Mouse (Mus musculus) kidney, adult 2 months (tissue): ENCODE data around the gene Klhl9. TPM values are rescaled to one million over a fixed set of nuclear protein-coding genes. Genes with fewer than 3 reads are reported as not detected.
A peak's percentile ranks its signal among the peaks of the same experiment; 100 is the strongest.

Source experiments
- DNase-seq: peaks from one replicate; pipeline ENCODE4 v3.0.0; 2021
- H3K27ac ChIP-seq: fragments of 200-500 bp; 2 replicates; pipeline ENCODE4 v1.5.1; 2012; ENCODE audit warnings: low read depth, low read length, control low read depth, inconsistent platforms; ENCODE audit not compliant: insufficient read depth
- H3K27me3 ChIP-seq: fragments of 200-500 bp; replicated peaks from 2 replicates; pipeline ENCODE4 v1.6.1; 2012; ENCODE audit warnings: mild to moderate bottlenecking, moderate library complexity, low read length, inconsistent platforms; ENCODE audit not compliant: control insufficient read depth, insufficient read depth
- H3K36me3 ChIP-seq: fragments of 200-500 bp; 2 replicates; pipeline ENCODE4 v1.6.1; 2012; ENCODE audit warnings: mild to moderate bottlenecking, moderate library complexity, low read length, inconsistent platforms; ENCODE audit not compliant: control insufficient read depth, insufficient read depth
- H3K4me1 ChIP-seq: fragments of 200-500 bp; 2 replicates; pipeline ENCODE4 v1.6.1; 2011; ENCODE audit warnings: low read length; ENCODE audit not compliant: control insufficient read depth, insufficient read depth
- H3K4me3 ChIP-seq: fragments of 200-500 bp; 2 replicates; pipeline ENCODE4 v1.5.1; 2011; ENCODE audit warnings: mild to moderate bottlenecking, low read depth, low read length, control low read depth; ENCODE audit not compliant: insufficient read depth
- CTCF ChIP-seq: fragments of 200-500 bp; conservative IDR thresholded peaks from 2 replicates; pipeline ENCODE4 v1.5.1; 2011; ENCODE audit warnings: low read depth, mild to moderate bottlenecking, control low read depth, low read length, moderate library complexity, mixed read lengths; ENCODE audit not compliant: insufficient read depth, insufficient read length
- POLR2A ChIP-seq: fragments of 200-500 bp; IDR thresholded peaks from one replicate; pipeline ENCODE4 v1.6.1; 2011; ENCODE audit warnings: low read depth, low read length, control low read depth
- WGBS: fragments of 180-500 bp; shearing (Covaris S2); methylation state at CpG from one replicate; pipeline ENCODE4 v1.1.7; 2018; 5-methylcytosine and 5-hydroxymethylcytosine counted together
- polyA plus RNA-seq: library from polyadenylated mRNA; depleted of rRNA; stranded (reverse); fragments of >200 nt; gene quantifications from 2 replicates; pipeline ENCODE4 v1.2.3, GENCODE M21; 2012; rRNA removed

Klhl9 gene
- polyA plus RNA-seq, 1 experiment: 18.1 TPM

GRCm38 (mm10) chr4:88696237-88696884, 25.9 kb downstream of the Klhl9 start:
- H3K4me3 ChIP-seq: no peak overlapping the region
- TF ChIP-seq CTCF (peak; percentile 100), POLR2A (no peak)
- 21% methylated on average over 3 of the region's 3 CpGs for WGBS

DNA sequence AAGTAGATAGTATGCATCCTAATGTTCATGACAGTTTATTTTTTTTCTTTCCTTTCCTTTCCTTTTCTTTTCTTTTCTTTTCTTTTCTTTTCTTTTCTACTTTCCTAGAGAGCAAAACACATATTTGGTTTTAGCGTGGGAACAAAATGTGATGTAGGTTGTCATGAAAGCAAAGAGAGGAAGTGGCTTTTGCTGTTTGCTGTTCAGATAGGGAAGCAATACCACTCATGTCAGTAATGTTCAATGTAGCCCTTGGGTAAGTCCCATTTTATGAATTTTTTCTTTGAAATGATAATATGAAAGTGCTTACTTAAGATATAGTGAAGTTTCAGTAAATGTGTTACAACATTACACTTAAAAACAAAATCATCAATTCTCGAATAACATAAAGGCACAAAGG, 28.9 kb downstream of the Klhl9 start:
- H3K4me3 ChIP-seq: no peak overlapping the region
- peaks cover 8% of the 10 kb centered on the region; the same call in 1 of the 2 replicates for H3K4me1 ChIP-seq
- TF ChIP-seq POLR2A (no peak), CTCF (no peak)
- no peaks in the 10 kb centered on the region for H3K27me3 ChIP-seq
- DNase-seq: no peak
- no peaks in the 10 kb centered on the region for H3K36me3 ChIP-seq
- H3K27ac ChIP-seq: no peak overlapping the region
- 80% methylated on average over 2 of the region's 2 CpGs for WGBS

More at GRCm38 (mm10) chr4:88696237-88696884, 25.9 kb downstream of the Klhl9 start:
- Histone ChIP-seq H3K27ac (no peak overlapping the region), H3K36me3 (no peaks in the 10 kb centered on the region), H3K27me3 (no peaks in the 10 kb centered on the region), H3K4me1 (peaks cover 12% of the 10 kb centered on the region; the same call in 1 of the 2 replicates)
- peak; percentile 86 for DNase-seq

- TF ChIP-seq POLR2A (no peak), CTCF (no peak)
- Histone ChIP-seq H3K4me3 (no peak overlapping the region), H3K27ac (no peak overlapping the region), H3K4me1 (peaks cover 5% of the 10 kb centered on the region; the same call in 1 of the 2 replicates), H3K36me3 (no peaks in the 10 kb centered on the region), H3K27me3 (no peaks in the 10 kb centered on the region)
- 62% methylated on average over 1 of the region's 1 CpGs for WGBS
- no peak for DNase-seq
Measured at GRCm38 (mm10) chr4:88692537-88692936, 29.7 kb downstream of the Klhl9 start.

- no peaks in the 10 kb centered on the region for H3K4me1 ChIP-seq
- no peaks in the 10 kb centered on the region for H3K27me3 ChIP-seq
- H3K27ac ChIP-seq: no peak within 1 kb of the TSS
- no peak within 1 kb of the TSS for H3K4me3 ChIP-seq
- WGBS: 66% methylated on average over 2 of the region's 2 CpGs
- TF ChIP-seq POLR2A (no peak), CTCF (no peak)
- H3K36me3 ChIP-seq: no peaks in the 10 kb centered on the region
- DNase-seq: no peak
Measured at GRCm38 (mm10) chr4:88691259-88691658, 31.0 kb downstream of the Klhl9 start, which contains the start of gene Ifnab. TSS of gene Ifnab (minus strand) at chr4:88691359.

DNA sequence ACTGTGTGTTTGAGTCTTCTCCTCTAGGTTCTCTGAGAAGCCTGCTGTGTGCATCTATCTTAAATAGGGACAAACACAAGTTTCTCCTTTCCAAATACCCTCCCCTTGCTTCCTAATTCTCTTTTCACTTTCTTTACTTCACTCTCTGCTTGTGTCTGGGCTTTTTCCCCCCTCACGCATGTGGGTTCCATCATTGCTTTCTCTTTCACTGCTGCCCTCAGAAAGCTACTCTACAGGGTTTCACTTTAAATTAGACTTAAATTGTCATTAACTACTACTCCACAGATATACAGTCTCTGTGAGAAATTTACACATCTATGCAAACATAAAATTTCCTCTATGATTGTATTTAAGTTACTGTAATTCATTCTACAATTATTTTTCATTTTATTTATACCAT, 38.5 kb downstream of the Klhl9 start, which contains the start of gene Ifna2:
Ifna2 (minus strand) TSS at position 101 of the 400 bp plus-strand sequence.
- Histone ChIP-seq H3K27me3 (no peaks in the 10 kb centered on the region), H3K4me3 (no peak within 1 kb of the TSS), H3K36me3 (no peaks in the 10 kb centered on the region), H3K4me1 (no peaks in the 10 kb centered on the region), H3K27ac (no peak within 1 kb of the TSS)
- 91% methylated on average over 1 of the region's 1 CpGs for WGBS
- DNase-seq: no peak
- no peak for TF ChIP-seq POLR2A
- TF ChIP-seq CTCF: no peak

DNA sequence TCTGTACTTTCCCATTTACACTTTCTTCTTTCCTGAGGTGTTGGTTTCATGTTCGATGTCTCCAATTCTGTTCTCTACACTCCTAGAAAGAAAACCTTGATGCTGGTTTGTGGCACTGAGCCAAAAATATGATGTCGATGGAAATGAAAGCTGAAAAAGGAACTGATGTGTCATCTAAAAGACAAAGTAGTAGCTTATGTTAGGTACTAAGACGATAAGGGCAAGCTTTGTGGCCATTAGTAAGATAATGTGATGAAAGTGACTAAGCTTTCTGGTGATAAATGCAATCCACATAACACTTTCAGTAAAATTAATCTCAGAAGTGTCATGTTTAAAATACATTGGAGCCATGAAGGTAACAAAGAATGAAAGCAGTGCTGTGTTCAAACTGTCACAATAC, 40.9 kb downstream of the Klhl9 start:
- WGBS: 57% methylated on average over 3 of the region's 3 CpGs
- H3K4me3 ChIP-seq: no peak overlapping the region
- TF ChIP-seq CTCF (no peak), POLR2A (no peak)

DNA sequence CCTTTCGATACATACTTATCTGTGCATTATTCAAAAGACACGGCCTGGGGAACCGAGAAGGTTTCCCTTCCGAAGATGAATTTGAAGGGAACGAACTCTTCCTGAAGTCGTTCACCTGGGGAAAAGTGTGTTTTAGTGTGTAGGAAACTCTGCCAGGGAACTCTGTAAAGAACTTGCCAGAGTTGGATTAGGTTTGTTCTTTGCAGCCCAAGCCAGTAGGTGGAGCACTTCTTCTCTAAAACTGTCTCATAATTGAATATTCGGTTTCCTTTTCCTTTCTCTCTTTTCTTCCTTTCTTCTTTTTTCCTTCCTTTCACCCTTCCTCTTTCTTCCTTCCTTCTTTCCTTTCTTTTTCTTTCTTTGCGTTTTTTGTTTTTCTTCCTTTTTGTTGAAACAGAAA, 41.9 kb downstream of the Klhl9 start:
- Histone ChIP-seq H3K27me3 (no peaks in the 10 kb centered on the region), H3K36me3 (no peaks in the 10 kb centered on the region), H3K27ac (no peak overlapping the region), H3K4me1 (no peaks in the 10 kb centered on the region), H3K4me3 (no peak overlapping the region)
- peak; percentile 25 for DNase-seq
- TF ChIP-seq POLR2A (no peak), CTCF (no peak)
- 40% methylated on average over 8 of the region's 8 CpGs for WGBS

More for the DNA sequence above, 40.9 kb downstream of the Klhl9 start:
- H3K27ac ChIP-seq: no peak overlapping the region
- no peaks in the 10 kb centered on the region for H3K4me1 ChIP-seq
- no peaks in the 10 kb centered on the region for H3K36me3 ChIP-seq
- H3K27me3 ChIP-seq: no peaks in the 10 kb centered on the region
- no peak for DNase-seq

DNA sequence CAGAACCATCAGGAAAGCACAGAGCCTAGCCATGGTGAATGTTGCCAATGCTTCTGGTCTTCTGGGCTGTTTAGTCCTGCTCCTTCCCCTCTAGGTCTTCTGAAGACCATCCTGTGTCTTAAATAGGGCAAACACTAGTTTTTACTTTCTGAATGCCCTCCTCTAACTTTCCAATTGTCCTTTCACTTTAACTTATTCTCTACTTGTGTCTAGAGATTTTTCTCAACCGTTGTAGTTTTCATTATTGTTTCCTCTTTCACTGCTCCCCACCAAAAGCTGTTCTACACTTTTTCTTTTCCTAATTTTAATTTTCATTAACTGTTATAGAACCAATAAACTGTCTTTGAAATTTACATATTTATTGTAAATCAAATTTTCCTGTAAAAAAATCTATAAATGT, 45.4 kb downstream of the Klhl9 start, which contains the start of gene Ifna16:
Ifna16 (minus strand) TSS at position 101 of the 400 bp plus-strand sequence.
- no peak within 1 kb of the TSS for H3K27ac ChIP-seq
- no peak for DNase-seq
- WGBS: 78% methylated on average over 1 of the region's 1 CpGs
- H3K27me3 ChIP-seq: no peaks in the 10 kb centered on the region
- TF ChIP-seq POLR2A (no peak), CTCF (no peak)
- no peak within 1 kb of the TSS for H3K4me3 ChIP-seq
- no peaks in the 10 kb centered on the region for H3K4me1 ChIP-seq
- H3K36me3 ChIP-seq: no peaks in the 10 kb centered on the region

Other genes with a start within 250 kb of the Klhl9 start
- gene Ifnb1, start 199.7 kb downstream of the Klhl9 start, polyA plus RNA-seq: not detected in 2 replicates
- not detected in 2 replicates for gene Ifna15, start 164.2 kb downstream of the Klhl9 start, polyA plus RNA-seq
- gene Ifna14, start 150.7 kb downstream of the Klhl9 start, polyA plus RNA-seq: not detected in 2 replicates
- not detected in 2 replicates for gene Ifna9, start 130.1 kb downstream of the Klhl9 start, polyA plus RNA-seq
- not detected in 2 replicates for gene Ifna12, start 119.1 kb downstream of the Klhl9 start, polyA plus RNA-seq
- not detected in 2 replicates for gene C87499, start 88.1 kb downstream of the Klhl9 start, polyA plus RNA-seq
- gene Ifna13, start 78.0 kb downstream of the Klhl9 start, polyA plus RNA-seq: not detected in 2 replicates
- not detected in 2 replicates for gene Ifna16, start 45.5 kb downstream of the Klhl9 start, polyA plus RNA-seq
- gene Ifna2, start 38.6 kb downstream of the Klhl9 start, polyA plus RNA-seq: not detected in 2 replicates
- not detected in 2 replicates for gene Ifnab, start 31.1 kb downstream of the Klhl9 start, polyA plus RNA-seq
- gene Gm26566, start 660 bp downstream of the Klhl9 start, polyA plus RNA-seq: 0.26 and 0.34 TPM in 2 replicates
- gene Gm13271, start 32.4 kb upstream of the Klhl9 start, polyA plus RNA-seq: not detected in 2 replicates
- 0.10 TPM in 1 of 2 replicates, not detected in the other for gene Gm13283, start 37.7 kb upstream of the Klhl9 start, polyA plus RNA-seq
- not detected in 2 replicates for gene Gm13290, start 51.4 kb upstream of the Klhl9 start, polyA plus RNA-seq
- gene Gm13289, start 54.5 kb upstream of the Klhl9 start, polyA plus RNA-seq: not detected in 2 replicates
- gene Gm13272, start 57.4 kb upstream of the Klhl9 start, polyA plus RNA-seq: not detected in 2 replicates
- gene Ifnz, start 59.7 kb upstream of the Klhl9 start, polyA plus RNA-seq: 0.08 TPM in 1 of 2 replicates, not detected in the other
- gene Gm13276, start 63.2 kb upstream of the Klhl9 start, polyA plus RNA-seq: not detected in 2 replicates
- not detected in 2 replicates for gene Gm13277, start 66.2 kb upstream of the Klhl9 start, polyA plus RNA-seq
- not detected in 2 replicates for gene Gm13278, start 69.1 kb upstream of the Klhl9 start, polyA plus RNA-seq
- gene Gm13275, start 72.0 kb upstream of the Klhl9 start, polyA plus RNA-seq: not detected in 2 replicates
- gene Gm13279, start 74.9 kb upstream of the Klhl9 start, polyA plus RNA-seq: not detected in 2 replicates
- not detected in 2 replicates for gene Gm13285, start 77.2 kb upstream of the Klhl9 start, polyA plus RNA-seq
- gene Gm13287, start 80.8 kb upstream of the Klhl9 start, polyA plus RNA-seq: not detected in 2 replicates
- gene Gm13288, start 83.1 kb upstream of the Klhl9 start, polyA plus RNA-seq: not detected in 2 replicates
- gene Ifna7, start 93.8 kb upstream of the Klhl9 start, polyA plus RNA-seq: not detected in 2 replicates
- not detected in 2 replicates for gene Ifna11, start 97.5 kb upstream of the Klhl9 start, polyA plus RNA-seq
- gene Ifna6, start 105.0 kb upstream of the Klhl9 start, polyA plus RNA-seq: not detected in 2 replicates
- gene Ifna5, start 113.1 kb upstream of the Klhl9 start, polyA plus RNA-seq: not detected in 2 replicates
- not detected in 2 replicates for gene Ifna4, start 119.4 kb upstream of the Klhl9 start, polyA plus RNA-seq
- not detected in 2 replicates for gene Ifna1, start 127.6 kb upstream of the Klhl9 start, polyA plus RNA-seq
- not detected in 2 replicates for gene Ifne, start 157.7 kb upstream of the Klhl9 start, polyA plus RNA-seq